Mouse (Mus musculus): ENCODE results near the gene Gsta2. TPM values are rescaled to one million over a fixed set of nuclear protein-coding genes. Genes with fewer than 3 reads are reported as not detected.

The Gsta2 gene
- not detected in 2 replicates for polyA plus RNA-seq (2012; rRNA removed; ENCODE audit: low replicate concordance)

DNA sequence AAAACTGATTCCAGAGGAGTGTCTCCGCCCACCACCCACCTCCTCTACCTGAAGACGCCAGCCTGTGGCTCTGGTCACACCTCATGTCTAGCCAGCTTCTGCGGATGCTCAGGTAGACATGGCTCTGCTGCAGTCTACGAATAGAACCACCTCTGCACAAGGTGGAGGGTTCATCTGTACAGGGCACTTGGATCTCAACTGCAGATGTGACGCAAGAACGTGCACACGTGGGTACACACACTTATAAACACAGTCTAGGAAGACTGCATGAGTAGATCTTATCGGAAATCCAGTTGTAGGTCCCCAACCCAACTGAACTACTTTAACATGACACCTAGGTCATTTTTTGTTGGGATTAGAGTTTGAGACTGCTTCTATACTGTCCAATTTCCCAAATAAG lies at the start of gene Gsta2:
Gsta2 (minus strand) TSS at position 178 of the 400 bp plus-strand sequence.

DNA sequence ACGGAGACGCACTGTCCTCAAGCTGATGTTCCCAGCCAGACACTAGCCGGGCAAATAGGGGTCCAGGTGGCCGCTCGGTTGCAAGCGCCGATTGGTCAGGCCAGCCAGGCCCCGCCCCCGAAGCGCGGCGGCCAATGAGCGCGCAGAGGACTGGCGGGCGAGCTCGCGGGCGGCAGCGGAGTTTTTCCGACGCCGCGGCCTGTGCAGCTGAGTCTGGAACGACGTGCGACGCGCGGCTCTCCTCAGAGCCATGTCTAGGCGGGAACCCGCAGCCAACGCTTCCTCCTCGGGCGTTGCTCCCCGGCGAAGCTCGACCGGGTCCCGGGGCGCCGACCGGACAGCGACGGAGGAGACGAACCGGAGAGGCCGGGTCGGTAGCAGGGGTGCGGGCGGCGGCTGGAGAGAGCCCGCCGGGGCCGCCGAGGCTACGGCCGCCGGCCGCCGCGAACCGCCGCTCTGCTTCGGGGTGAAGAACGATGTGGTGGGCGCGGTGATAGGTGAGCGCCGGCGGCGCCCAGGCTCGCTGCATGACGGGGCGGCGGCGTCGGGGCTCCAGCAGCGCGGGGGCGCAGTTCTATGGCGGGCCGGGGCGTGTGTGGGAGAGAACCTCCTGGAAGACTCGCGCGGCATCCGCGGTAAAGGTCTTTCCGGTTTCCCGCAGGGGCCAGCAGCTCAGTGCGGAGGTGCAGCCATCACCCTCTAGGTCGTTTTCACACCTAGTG lies 40.2 kb upstream of the Gsta2 start, which contains the start of gene Ddx43:
Ddx43 (plus strand) TSS at position 148 of the 722 bp plus-strand sequence.

DNA sequence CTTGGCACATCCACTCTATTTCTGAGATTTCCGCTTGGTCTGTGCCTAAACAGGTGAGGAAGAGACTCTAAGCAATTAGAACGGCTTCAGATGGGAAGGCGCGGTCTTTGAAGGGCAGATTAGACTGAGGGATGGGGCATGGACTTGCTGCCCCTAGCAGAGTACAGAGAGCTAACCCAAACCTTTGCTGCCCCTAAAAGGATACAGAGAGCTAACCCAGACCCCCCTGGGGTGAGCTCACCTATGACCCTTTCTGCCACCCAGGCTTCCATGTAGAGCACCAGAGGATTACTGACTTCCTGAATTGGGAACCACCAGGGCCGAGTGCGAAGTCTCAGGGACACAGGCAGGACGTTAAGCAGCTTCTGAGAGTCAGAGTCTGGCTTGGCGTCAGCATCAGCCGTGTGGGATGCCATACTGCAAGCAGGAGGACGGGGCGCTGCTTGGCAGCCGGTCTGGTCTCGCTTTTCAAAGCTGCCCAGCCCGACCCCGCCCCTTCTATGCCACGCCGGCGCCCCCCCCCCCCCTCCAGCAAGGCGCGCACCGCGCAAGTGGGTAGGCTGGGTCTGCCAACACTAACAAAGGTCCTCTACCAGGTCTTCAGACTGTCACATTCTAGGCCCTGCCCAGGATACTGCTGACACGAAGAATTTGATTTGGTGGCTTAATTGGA lies 22.7 kb upstream of the Gsta2 start, which contains the start of gene Ooep:
Ooep (minus strand) TSS at position 613 of the 673 bp plus-strand sequence.

DNA sequence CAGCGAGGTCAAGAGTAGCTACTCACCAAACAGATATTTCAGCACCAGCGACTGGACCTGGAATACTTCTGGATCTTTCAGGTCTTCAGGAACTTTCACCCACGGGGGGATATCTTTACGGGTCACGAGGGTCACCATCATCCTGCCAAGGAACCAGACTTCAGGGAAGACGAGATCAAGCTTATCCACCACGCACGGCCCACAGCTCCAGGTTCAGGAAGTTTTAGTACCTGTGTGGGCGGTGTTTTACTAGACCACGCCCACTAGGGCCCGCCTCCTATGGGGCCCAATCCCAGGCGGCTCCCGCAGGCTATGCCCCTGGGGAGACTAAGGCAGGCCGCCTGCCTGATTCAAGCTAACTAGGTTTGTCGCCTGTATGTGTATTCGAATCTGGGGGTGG lies 12.4 kb upstream of the Gsta2 start, which contains the start of gene Dppa5a:
Dppa5a (minus strand) TSS at position 219 of the 400 bp plus-strand sequence.

DNA sequence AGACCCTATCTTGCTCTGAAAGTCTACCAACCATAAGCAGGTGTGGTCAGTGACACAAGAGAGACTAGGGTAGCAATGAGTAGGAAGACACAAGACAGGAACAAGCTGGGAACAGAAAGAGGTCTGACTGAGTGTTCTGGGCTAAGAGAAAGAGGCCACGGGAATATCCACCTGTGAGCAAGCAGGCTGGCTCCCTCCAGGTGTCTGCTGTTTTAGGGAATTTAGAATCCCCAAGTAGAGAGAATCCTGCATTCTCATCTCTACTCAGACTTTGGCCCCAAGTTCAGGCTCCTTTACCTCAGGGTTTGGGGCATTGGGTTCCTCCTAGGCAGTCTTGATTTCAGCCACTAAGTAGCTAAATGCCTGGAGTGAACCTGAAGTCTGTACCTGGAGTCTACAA lies 28.3 kb downstream of the Gsta2 start, which contains the start of gene Omt2b:
Omt2b (plus strand) TSS at position 301 of the 400 bp plus-strand sequence.

DNA sequence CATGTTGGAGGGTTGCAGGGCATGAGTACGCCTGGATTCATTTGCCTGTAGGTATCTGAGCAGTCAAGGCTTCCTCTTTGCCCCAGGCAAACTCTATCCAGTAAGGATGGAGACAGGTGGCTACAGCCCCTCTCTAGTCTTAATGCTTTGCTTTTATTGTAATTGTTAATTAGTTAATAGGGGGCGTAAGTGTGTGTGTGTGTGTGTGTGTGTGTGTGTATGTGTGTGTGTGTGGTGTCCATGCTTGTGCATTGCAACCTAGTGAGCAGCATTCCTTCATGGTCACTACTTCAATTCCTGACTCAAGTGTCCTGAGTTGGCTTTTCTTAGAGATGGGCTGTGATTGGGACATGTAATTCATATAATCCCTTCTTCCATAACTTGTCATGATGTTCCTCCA lies 40.9 kb downstream of the Gsta2 start, which contains the start of gene Omt2a:
Omt2a (minus strand) TSS at position 101 of the 400 bp plus-strand sequence.

DNA sequence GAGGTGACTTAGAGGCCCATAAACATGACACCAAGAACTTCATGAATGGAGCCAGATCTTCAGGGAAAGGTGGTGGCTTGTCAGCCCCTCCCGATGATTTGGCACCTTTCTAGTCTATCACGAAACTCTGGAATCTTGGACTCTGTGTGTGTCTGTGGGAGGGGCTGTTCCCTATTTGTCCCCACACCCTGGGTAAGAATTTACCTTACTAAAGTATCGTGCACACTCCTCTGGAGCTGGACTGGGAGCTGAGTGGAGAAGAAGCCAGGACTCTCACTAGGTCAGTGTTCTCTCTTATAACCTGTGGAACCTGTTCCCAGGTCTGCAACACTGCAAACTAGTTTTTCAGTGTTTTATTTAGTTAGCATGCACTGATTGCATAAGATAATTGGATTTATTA lies 65.9 kb downstream of the Gsta2 start, which contains the start of gene Gm10639:
Gm10639 (plus strand) TSS at position 201 of the 400 bp plus-strand sequence.

Other genes starting within 250 kb of the Gsta2 start
- 68.2 and 130 TPM in 2 replicates for gene Fbxo9, start 246.7 kb downstream of the Gsta2 start, polyA plus RNA-seq (2012; rRNA removed; ENCODE audit: low replicate concordance)
- 13.9 and 15.8 TPM in 2 replicates for gene Ick, start 246.6 kb downstream of the Gsta2 start, polyA plus RNA-seq (2012; rRNA removed; ENCODE audit: low replicate concordance)
- gene Gsta4, start 173.0 kb downstream of the Gsta2 start, polyA plus RNA-seq (2012; rRNA removed; ENCODE audit: low replicate concordance): 8.4 and 20.7 TPM in 2 replicates
- gene Gsta1, start 125.1 kb downstream of the Gsta2 start, polyA plus RNA-seq (2012; rRNA removed; ENCODE audit: low replicate concordance): 0.23 TPM in 1 of 2 replicates, not detected in the other
- gene Gm3776, start 98.7 kb downstream of the Gsta2 start, polyA plus RNA-seq (2012; rRNA removed; ENCODE audit: low replicate concordance): not detected in 2 replicates
- not detected in 2 replicates for gene Gm10639, start 65.9 kb downstream of the Gsta2 start, polyA plus RNA-seq (2012; rRNA removed; ENCODE audit: low replicate concordance)
- not detected in 2 replicates for gene Omt2a, start 41.0 kb downstream of the Gsta2 start, polyA plus RNA-seq (2012; rRNA removed; ENCODE audit: low replicate concordance)
- gene Omt2b, start 28.2 kb downstream of the Gsta2 start, polyA plus RNA-seq (2012; rRNA removed; ENCODE audit: low replicate concordance): not detected in 2 replicates
- not detected in 2 replicates for gene Dppa5a, start 12.4 kb upstream of the Gsta2 start, polyA plus RNA-seq (2012; rRNA removed; ENCODE audit: low replicate concordance)
- gene Ooep, start 22.9 kb upstream of the Gsta2 start, polyA plus RNA-seq (2012; rRNA removed; ENCODE audit: low replicate concordance): not detected in 2 replicates
- 0.16 TPM in 1 of 2 replicates, not detected in the other for gene Ddx43, start 40.0 kb upstream of the Gsta2 start, polyA plus RNA-seq (2012; rRNA removed; ENCODE audit: low replicate concordance)
- 0.59 and 0.92 TPM in 2 replicates for gene Cgas, start 87.4 kb upstream of the Gsta2 start, polyA plus RNA-seq (2012; rRNA removed; ENCODE audit: low replicate concordance)
- 18.2 and 18.5 TPM in 2 replicates for gene Mto1, start 92.4 kb upstream of the Gsta2 start, polyA plus RNA-seq (2012; rRNA removed; ENCODE audit: low replicate concordance)
- gene Gm17324, start 93.0 kb upstream of the Gsta2 start, polyA plus RNA-seq (2012; rRNA removed; ENCODE audit: low replicate concordance): 0.22 and 0.50 TPM in 2 replicates
- 2,902 and 4,422 TPM in 2 replicates for gene Eef1a1, start 133.4 kb upstream of the Gsta2 start, polyA plus RNA-seq (2012; rRNA removed; ENCODE audit: low replicate concordance)
- 6.8 and 8.9 TPM in 2 replicates for gene Slc17a5, start 232.3 kb upstream of the Gsta2 start, polyA plus RNA-seq (2012; rRNA removed; ENCODE audit: low replicate concordance)

All from mammary gland, adult 2 months (tissue).